In the genomic region with DNA sequence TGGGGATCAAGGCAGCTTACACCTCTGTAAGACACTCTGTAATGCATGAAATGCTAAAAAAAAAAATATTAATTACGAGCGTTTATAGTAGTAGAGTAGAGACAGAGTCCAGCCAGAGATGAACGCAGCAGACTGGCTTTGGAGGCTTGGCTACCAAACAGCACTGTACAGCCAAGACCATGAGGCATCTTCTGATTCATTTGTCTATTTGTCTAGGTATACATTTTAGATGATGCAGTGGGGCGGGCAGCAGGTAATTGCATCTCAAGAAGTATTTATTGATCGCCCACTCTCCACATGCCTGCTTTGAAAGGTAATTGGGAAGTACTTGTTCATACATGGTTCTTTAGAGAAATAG, we compare ENCODE assay signal across 31 mouse cellular contexts. TPM values are rescaled to one million over a fixed set of nuclear protein-coding genes. Genes with fewer than 3 reads are reported as not detected.
"Had no signal": no experiment of that assay in that cellular context is flagged by ENCODE, and none has a peak within 500 bp of the region (broad histone marks: within the 10 kb centered on the region; RNA-seq: fewer than 3 reads in every experiment).

No protein-coding gene starts in this region.

- H3K9ac ChIP-seq: heart, embryonic 12.5 days; hindbrain, embryonic 13.5 days; hindbrain, embryonic 15.5 days; limb, embryonic 12.5 days; liver, embryonic 13.5 days; liver, embryonic 15.5 days had no signal

- DNase-seq: gastrocnemius, postnatal 14 days; gastrocnemius, postnatal 36 days; heart, adult 18-20 months; heart, postnatal 14 days; heart, postnatal 36 days; kidney, adult 18-20 months; kidney, adult 8-10 months; kidney, postnatal 10 days; kidney, postnatal 25 days; kidney, postnatal 4 days; liver; liver, embryonic 13.5 days had no signal

- H3K27ac ChIP-seq: heart, embryonic 10.5 days; hindbrain, embryonic 13.5 days; hindbrain, embryonic 15.5 days; hindbrain, postnatal 0 days; layer of hippocampus, adult 2 months; left cerebral cortex, adult 2 months; limb, embryonic 10.5 days; limb, embryonic 12.5 days; liver, embryonic 13.5 days; liver, embryonic 15.5 days had no signal

- H3K4me2 ChIP-seq: heart, embryonic 12.5 days; hindbrain, embryonic 13.5 days; hindbrain, embryonic 15.5 days; limb, embryonic 12.5 days; liver, embryonic 11.5 days; liver, embryonic 13.5 days; liver, embryonic 15.5 days had no signal

- ATAC-seq: hindbrain, postnatal 0 days had no signal

- H3K4me3 ChIP-seq: heart, embryonic 10.5 days; heart, embryonic 12.5 days; hindbrain, embryonic 13.5 days; hindbrain, embryonic 15.5 days; layer of hippocampus, adult 2 months; left cerebral cortex, adult 2 months; limb, embryonic 10.5 days; limb, embryonic 12.5 days; liver, embryonic 13.5 days; liver, embryonic 15.5 days had no signal

- H3K36me3 ChIP-seq: heart, embryonic 10.5 days; heart, embryonic 12.5 days; hindbrain, embryonic 13.5 days; hindbrain, embryonic 15.5 days; limb, embryonic 10.5 days; limb, embryonic 12.5 days; liver, embryonic 13.5 days; liver, embryonic 15.5 days had no signal

- H3K27me3 ChIP-seq: heart, embryonic 12.5 days; hindbrain, embryonic 13.5 days; hindbrain, embryonic 15.5 days; limb, embryonic 12.5 days; liver, embryonic 13.5 days; liver, embryonic 15.5 days had no signal

- H3K4me1 ChIP-seq: hindbrain, embryonic 13.5 days; hindbrain, embryonic 15.5 days; limb, embryonic 10.5 days; limb, embryonic 12.5 days; liver, embryonic 13.5 days; liver, embryonic 15.5 days had no signal

- H3K9me3 ChIP-seq: heart, embryonic 10.5 days; heart, embryonic 12.5 days; hindbrain, embryonic 13.5 days; hindbrain, embryonic 15.5 days; limb, embryonic 10.5 days; limb, embryonic 12.5 days; liver, embryonic 13.5 days; liver, embryonic 15.5 days had no signal

RNA-seq across cellular contexts. Expression of a gene that starts 44.9 kb away (rescaled TPM):
- polyA plus RNA-seq: heart, embryonic 10.5 days; heart, embryonic 12.5 days; heart, embryonic 14.5 days; heart, embryonic 16.5 days; hindbrain, embryonic 11.5 days; hindbrain, embryonic 13.5 days; hindbrain, embryonic 15.5 days; hindbrain, postnatal 0 days; intestine, embryonic 14.5 days; intestine, postnatal 0 days; kidney, embryonic 14.5 days; limb, embryonic 10.5 days; limb, embryonic 12.5 days; limb, embryonic 14.5 days; liver, embryonic 11.5 days; liver, embryonic 13.5 days; liver, embryonic 15.5 days had no signal

RNA-seq across cellular contexts. Expression of a gene that starts 57.1 kb away (rescaled TPM):
- polyA plus RNA-seq: heart, embryonic 10.5 days; heart, embryonic 12.5 days; heart, embryonic 14.5 days; heart, embryonic 16.5 days; hindbrain, embryonic 11.5 days; hindbrain, embryonic 13.5 days; hindbrain, embryonic 15.5 days; hindbrain, postnatal 0 days; intestine, postnatal 0 days; kidney, embryonic 14.5 days; kidney, embryonic 16.5 days; limb, embryonic 10.5 days; limb, embryonic 12.5 days had no signal
